Mouse (Mus musculus): Measurements from ENCODE around the gene Rsrc1. TPM values are rescaled to one million over a fixed set of nuclear protein-coding genes. Genes with fewer than 3 reads are reported as not detected.
A peak's percentile ranks its signal among the peaks of the same experiment; 100 is the strongest.

The Rsrc1 gene
- polyA plus RNA-seq, 1 experiment from 2014 or later: 30.8 TPM

GRCm38 (mm10) chr3:67372781-67373180 is 391.6 kb downstream of the Rsrc1 start:
- Histone ChIP-seq H3K9ac (ENCODE audit: low read length) (no peak overlapping the region), H3K4me1 (replicated peaks; ENCODE audit: control insufficient read depth, insufficient read depth, low read length) (no peaks in the 10 kb centered on the region), H3K27ac (ENCODE audit: low read length) (no peak overlapping the region), H3K27me3 (ENCODE audit: control insufficient read depth, insufficient read depth, low read depth, low read length) (peaks cover 6% of the 10 kb centered on the region), H3K4me3 (ENCODE audit: low read length) (no peak overlapping the region), H3K4me2 (ENCODE audit: low read depth, low read length) (no peak overlapping the region), H3K36me3 (ENCODE audit: control insufficient read depth, insufficient read depth, low read length) (no peaks in the 10 kb centered on the region), H3K9me3 (ENCODE audit: control insufficient read depth, low read length) (no peaks in the 10 kb centered on the region)
- WGBS: 47% methylated on average over 5 of the region's 5 CpGs
- ATAC-seq (ENCODE audit: low read depth): no peak

GRCm38 (mm10) chr3:67373872-67374271 is 392.7 kb downstream of the Rsrc1 start, which contains the start of gene Mlf1:
Gene Mlf1 (plus strand): TSS chr3:67374097.
- Histone ChIP-seq H3K27ac (ENCODE audit: low read length) (no peak within 1 kb of the TSS), H3K9ac (ENCODE audit: low read length) (peak within 1 kb of the TSS; percentile 53), H3K27me3 (ENCODE audit: control insufficient read depth, insufficient read depth, low read depth, low read length) (peaks cover 6% of the 10 kb centered on the region), H3K9me3 (ENCODE audit: control insufficient read depth, low read length) (no peaks in the 10 kb centered on the region), H3K36me3 (ENCODE audit: control insufficient read depth, insufficient read depth, low read length) (no peaks in the 10 kb centered on the region), H3K4me2 (ENCODE audit: low read depth, low read length) (peak within 1 kb of the TSS; percentile 74), H3K4me3 (ENCODE audit: low read length) (peak within 1 kb of the TSS; percentile 56), H3K4me1 (replicated peaks; ENCODE audit: control insufficient read depth, insufficient read depth, low read length) (no peaks in the 10 kb centered on the region)
- ATAC-seq (ENCODE audit: low read depth): peak; percentile 99
- WGBS: 0% methylated on average over 35 of the region's 35 CpGs

- Histone ChIP-seq H3K27ac (ENCODE audit: low read length) (no peak overlapping the region), H3K27me3 (ENCODE audit: control insufficient read depth, insufficient read depth, low read depth, low read length) (peaks cover 6% of the 10 kb centered on the region)
- WGBS: 26% methylated on average over 7 of the region's 7 CpGs
Observed at GRCm38 (mm10) chr3:67374360-67374778, 393.2 kb downstream of the Rsrc1 start.

GRCm38 (mm10) chr3:67375063-67375462 is 393.9 kb downstream of the Rsrc1 start, which contains the start of gene Gm17402:
Gene Gm17402 (minus strand): TSS chr3:67375163.
- H3K36me3 ChIP-seq (ENCODE audit: control insufficient read depth, insufficient read depth, low read length): no peaks in the 10 kb centered on the region
- no peak for ATAC-seq (ENCODE audit: low read depth)
- WGBS: 9% methylated on average over 3 of the region's 3 CpGs
- H3K9ac ChIP-seq (ENCODE audit: low read length): peak within 1 kb of the TSS; percentile 53
- H3K27ac ChIP-seq (ENCODE audit: low read length): no peak within 1 kb of the TSS
- H3K4me2 ChIP-seq (ENCODE audit: low read depth, low read length): peak within 1 kb of the TSS; percentile 74
- H3K4me1 ChIP-seq (replicated peaks; ENCODE audit: control insufficient read depth, insufficient read depth, low read length): no peaks in the 10 kb centered on the region
- H3K4me3 ChIP-seq (ENCODE audit: low read length): peak within 1 kb of the TSS; percentile 56
- H3K9me3 ChIP-seq (ENCODE audit: control insufficient read depth, low read length): no peaks in the 10 kb centered on the region
- H3K27me3 ChIP-seq (ENCODE audit: control insufficient read depth, insufficient read depth, low read depth, low read length): peaks cover 6% of the 10 kb centered on the region

More at GRCm38 (mm10) chr3:67374360-67374778, 393.2 kb downstream of the Rsrc1 start:
- H3K9ac ChIP-seq (ENCODE audit: low read length): peak overlapping the region; percentile 53
- H3K36me3 ChIP-seq (ENCODE audit: control insufficient read depth, insufficient read depth, low read length): no peaks in the 10 kb centered on the region
- peak overlapping the region; percentile 74 for H3K4me2 ChIP-seq (ENCODE audit: low read depth, low read length)
- no peaks in the 10 kb centered on the region for H3K4me1 ChIP-seq (replicated peaks; ENCODE audit: control insufficient read depth, insufficient read depth, low read length)
- H3K9me3 ChIP-seq (ENCODE audit: control insufficient read depth, low read length): no peaks in the 10 kb centered on the region
- peak overlapping the region; percentile 56 for H3K4me3 ChIP-seq (ENCODE audit: low read length)
- peak; percentile 40 for ATAC-seq (ENCODE audit: low read depth)

GRCm38 (mm10) chr3:67378215-67378614 is 397.0 kb downstream of the Rsrc1 start:
- ATAC-seq (ENCODE audit: low read depth): no peak
- H3K9ac ChIP-seq (ENCODE audit: low read length): no peak overlapping the region
- no peaks in the 10 kb centered on the region for H3K4me1 ChIP-seq (replicated peaks; ENCODE audit: control insufficient read depth, insufficient read depth, low read length)
- H3K27ac ChIP-seq (ENCODE audit: low read length): no peak overlapping the region
- H3K4me3 ChIP-seq (ENCODE audit: low read length): no peak overlapping the region
- H3K4me2 ChIP-seq (ENCODE audit: low read depth, low read length): no peak overlapping the region
- peaks cover 4% of the 10 kb centered on the region; the same call in 1 of the 2 replicates for H3K27me3 ChIP-seq (ENCODE audit: control insufficient read depth, insufficient read depth, low read depth, low read length)
- H3K36me3 ChIP-seq (ENCODE audit: control insufficient read depth, insufficient read depth, low read length): no peaks in the 10 kb centered on the region
- H3K9me3 ChIP-seq (ENCODE audit: control insufficient read depth, low read length): no peaks in the 10 kb centered on the region

Other genes with a start within 250 kb of the Rsrc1 start
- gene Shox2, start 381 bp downstream of the Rsrc1 start, polyA plus RNA-seq (2015; fragmentation: Nextera tagmentation; extraction: Ambion mirVana): 1.4 and 2.4 TPM in 2 replicates

All from lung, embryonic 16.5 days (tissue).